Mouse (Mus musculus) hindbrain, embryonic 11.5 days (tissue): Measurements from ENCODE around the gene Tpst1. TPM values are rescaled to one million over a fixed set of nuclear protein-coding genes. Genes with fewer than 3 reads are reported as not detected.

Source experiments
- ATAC-seq: fragments of 200-750 bp; cut with Nextera tagmentation; 2 replicates; pipeline ENCODE4 v1.8.0; 2017; ENCODE audit warnings: mild to moderate bottlenecking, moderate TSS enrichment, moderate library complexity; ENCODE audit not compliant: low FRiP score
- DNase-seq: peaks from one replicate; pipeline ENCODE4 v3.0.0-alpha.2; 2015; ENCODE audit warnings: low spot score
- H3K27ac ChIP-seq: fragments of 300-500 bp; sonication (generic); 2 replicates; pipeline ENCODE4 v1.5.1; 2014; ENCODE audit warnings: mild to moderate bottlenecking, low read depth, low read length
- H3K27me3 ChIP-seq: fragments of 300-500 bp; sonication (generic); 2 replicates; pipeline ENCODE4 v1.6.1; 2014; ENCODE audit warnings: mild to moderate bottlenecking, low read length, moderate library complexity, mixed read lengths; ENCODE audit not compliant: control insufficient read depth, insufficient read depth
- H3K36me3 ChIP-seq: fragments of 300-500 bp; sonication (generic); 2 replicates; pipeline ENCODE4 v1.6.1; 2014; ENCODE audit warnings: mild to moderate bottlenecking, low read length, moderate library complexity, mixed read lengths; ENCODE audit not compliant: control insufficient read depth, insufficient read depth
- H3K4me1 ChIP-seq: fragments of 300-500 bp; sonication (generic); replicated peaks from 2 replicates; pipeline ENCODE4 v1.6.1; 2014; ENCODE audit warnings: low read length, mixed read lengths; ENCODE audit not compliant: control insufficient read depth, insufficient read depth
- H3K4me2 ChIP-seq: fragments of 300-500 bp; sonication (generic); replicated peaks from 2 replicates; pipeline ENCODE4 v1.6.1; 2014; ENCODE audit warnings: mild to moderate bottlenecking, low read depth, low read length
- H3K4me3 ChIP-seq: fragments of 300-500 bp; sonication (generic); 2 replicates; pipeline ENCODE4 v1.5.1; 2014; ENCODE audit warnings: low read depth, low read length
- H3K9ac ChIP-seq: fragments of 300-500 bp; sonication (generic); 2 replicates; pipeline ENCODE4 v1.6.1; 2014; ENCODE audit warnings: low read depth, low read length
- H3K9me3 ChIP-seq: fragments of 300-500 bp; sonication (generic); 2 replicates; pipeline ENCODE4 v1.6.1; 2016; ENCODE audit warnings: low read length; ENCODE audit not compliant: control insufficient read depth
- WGBS: fragments of 180-500 bp; shearing (Covaris S2); extraction: QIAGEN DNeasy Blood & Tissue Kit; methylation state at CpG from one replicate; pipeline ENCODE4 v1.1.7; 2014; 5-methylcytosine and 5-hydroxymethylcytosine counted together
- polyA plus RNA-seq: library from polyadenylated mRNA; unstranded; fragments of >200 nt; fragmentation: Nextera tagmentation; extraction: Ambion mirVana; gene quantifications from 2 replicates; pipeline ENCODE4 v1.2.1, GENCODE M21; 2014

Gene Tpst1
- polyA plus RNA-seq, 1 experiment from 2014 or later: 63.7 TPM

DNA sequence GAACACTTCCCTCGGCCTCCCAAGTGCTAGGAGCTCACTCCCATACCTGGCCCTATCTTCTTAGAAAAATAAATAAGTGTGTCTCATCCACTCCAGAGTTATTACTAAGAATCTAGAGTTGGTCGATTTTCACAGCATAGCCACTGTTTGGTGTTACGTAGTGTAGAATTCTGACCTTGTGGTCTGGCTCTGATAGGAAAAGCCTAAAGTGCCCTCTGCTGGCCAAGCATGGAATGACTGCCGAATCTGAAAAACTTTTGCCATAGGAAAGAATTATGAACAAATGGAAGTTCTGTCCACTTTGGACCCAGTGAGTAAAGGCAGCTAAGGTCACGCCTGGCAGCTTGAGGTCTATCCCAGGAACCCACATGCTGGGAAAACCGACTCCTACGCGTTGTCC, 66.3 kb downstream of the Tpst1 start:
- Histone ChIP-seq H3K4me2 (no peak overlapping the region), H3K27me3 (no peaks in the 10 kb centered on the region), H3K9ac (no peak overlapping the region), H3K36me3 (no peaks in the 10 kb centered on the region), H3K4me1 (no peaks in the 10 kb centered on the region), H3K4me3 (no peak overlapping the region), H3K9me3 (no peaks in the 10 kb centered on the region), H3K27ac (no peak overlapping the region)
- 29% methylated on average over 8 of the region's 8 CpGs for WGBS
- no peak for ATAC-seq
- DNase-seq: peak; percentile 87

DNA sequence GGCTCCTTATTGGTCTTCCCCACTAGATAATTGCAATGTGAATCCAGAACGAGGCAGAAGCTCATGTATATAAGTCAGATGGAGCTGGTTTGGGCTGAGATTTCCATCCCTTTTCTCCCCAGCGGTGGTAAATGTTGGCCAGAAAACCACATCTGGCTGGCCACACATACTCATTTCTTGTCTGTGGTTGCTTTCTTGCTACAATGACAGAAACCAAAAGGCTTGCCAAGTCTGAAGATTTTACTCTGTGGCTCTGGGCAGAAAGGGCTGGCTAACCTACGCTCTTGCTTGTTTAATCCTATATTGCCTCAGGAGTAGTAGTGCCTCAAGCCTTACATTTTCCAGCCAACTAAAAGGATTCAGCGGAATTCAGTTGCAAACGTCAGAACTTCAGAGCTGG, 68.0 kb downstream of the Tpst1 start:
- no peaks in the 10 kb centered on the region for H3K27me3 ChIP-seq
- no peaks in the 10 kb centered on the region; the same call in 1 of the 2 replicates for H3K4me1 ChIP-seq
- no peak overlapping the region for H3K4me2 ChIP-seq
- no peaks in the 10 kb centered on the region for H3K36me3 ChIP-seq
- no peak for ATAC-seq
- H3K27ac ChIP-seq: no peak overlapping the region
- no peak overlapping the region for H3K4me3 ChIP-seq
- 83% methylated on average over 5 of the region's 5 CpGs for WGBS
- DNase-seq: no peak
- no peak overlapping the region for H3K9ac ChIP-seq
- H3K9me3 ChIP-seq: no peaks in the 10 kb centered on the region

DNA sequence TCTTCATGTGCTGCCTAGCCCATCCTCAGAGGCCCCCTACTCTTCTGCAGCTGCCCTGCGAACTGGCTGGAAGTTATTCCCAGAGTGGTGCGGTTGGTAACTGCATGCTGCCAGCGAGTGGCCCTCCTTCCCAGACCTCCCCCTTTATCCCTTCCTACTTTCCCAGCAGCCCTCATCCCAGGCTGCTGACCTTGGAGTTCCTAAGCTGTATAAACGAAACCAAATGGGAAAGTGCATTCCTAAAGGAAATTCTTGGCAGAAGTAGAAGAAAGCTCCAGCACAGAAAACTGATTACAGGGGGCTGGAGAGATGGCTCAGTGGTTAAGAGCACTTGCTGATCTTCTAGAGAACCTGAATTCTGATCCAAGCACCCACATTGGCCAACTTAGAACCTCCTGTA, 68.9 kb downstream of the Tpst1 start:
- no peaks in the 10 kb centered on the region; the same call in 1 of the 2 replicates for H3K4me1 ChIP-seq
- no peak overlapping the region for H3K4me2 ChIP-seq
- DNase-seq (no peak), ATAC-seq (no peak)
- no peak overlapping the region for H3K9ac ChIP-seq
- no peak overlapping the region for H3K27ac ChIP-seq
- no peaks in the 10 kb centered on the region for H3K36me3 ChIP-seq
- no peaks in the 10 kb centered on the region for H3K27me3 ChIP-seq
- WGBS: 68% methylated on average over 4 of the region's 4 CpGs
- no peaks in the 10 kb centered on the region for H3K9me3 ChIP-seq
- no peak overlapping the region for H3K4me3 ChIP-seq

DNA sequence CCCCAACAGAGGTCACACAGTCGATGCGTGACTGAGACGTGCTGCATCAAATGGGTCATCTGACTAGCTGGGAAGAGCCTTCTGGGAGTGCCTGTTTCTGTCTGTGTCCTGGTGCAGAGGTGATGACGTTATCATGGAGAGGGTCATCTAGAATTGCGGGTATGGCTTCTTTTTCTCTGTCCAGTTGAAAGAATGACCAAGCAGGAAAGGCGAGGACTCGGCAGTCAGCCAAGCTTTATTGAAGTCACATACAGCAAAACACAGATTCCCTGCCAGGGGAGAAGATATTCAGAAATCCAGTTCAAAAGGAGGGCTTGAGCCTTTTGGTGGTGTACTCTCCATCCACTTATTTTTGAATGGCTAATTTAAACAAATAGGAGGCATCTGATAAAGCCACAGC, 70.0 kb downstream of the Tpst1 start:
- Histone ChIP-seq H3K4me2 (no peak overlapping the region), H3K4me1 (no peaks in the 10 kb centered on the region; the same call in 1 of the 2 replicates), H3K9me3 (no peaks in the 10 kb centered on the region), H3K4me3 (no peak overlapping the region), H3K27ac (no peak overlapping the region), H3K9ac (no peak overlapping the region), H3K36me3 (no peaks in the 10 kb centered on the region), H3K27me3 (no peaks in the 10 kb centered on the region)
- DNase-seq (no peak), ATAC-seq (no peak)
- 94% methylated on average over 7 of the region's 7 CpGs for WGBS

DNA sequence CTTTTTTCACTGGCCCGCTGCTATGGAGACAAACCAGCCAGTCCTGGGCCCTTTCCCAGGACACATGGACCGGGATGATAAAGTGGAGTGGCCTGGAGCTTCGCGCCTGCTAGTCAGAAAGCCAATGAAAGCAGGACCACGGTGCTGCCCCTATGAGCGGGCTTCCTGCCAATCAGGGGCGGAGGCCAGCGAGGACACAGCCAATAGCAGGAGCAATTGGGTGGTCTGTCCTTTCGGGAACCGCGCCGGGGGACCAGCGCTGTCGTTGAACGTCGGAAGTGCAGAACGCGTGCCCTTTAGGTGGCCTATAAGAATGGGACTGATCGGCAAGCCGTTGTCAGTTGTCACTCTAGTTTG, 70.8 kb downstream of the Tpst1 start:
- Histone ChIP-seq H3K36me3 (no peaks in the 10 kb centered on the region), H3K9me3 (no peaks in the 10 kb centered on the region), H3K27ac (peak overlapping the region; percentile 73), H3K4me2 (peak overlapping the region; percentile 93), H3K4me1 (no peaks in the 10 kb centered on the region; the same call in 1 of the 2 replicates), H3K9ac (peak overlapping the region; percentile 33; the same call in 1 of the 2 replicates), H3K4me3 (peak overlapping the region; percentile 56), H3K27me3 (no peaks in the 10 kb centered on the region)
- 3% methylated on average over 20 of the region's 20 CpGs for WGBS
- peak; percentile 66 for ATAC-seq
- peak; percentile 78 for DNase-seq

GRCm38 (mm10) chr5:130144334-130145312, 71.5 kb downstream of the Tpst1 start, which contains the start of gene Kctd7:
Kctd7 (plus strand) TSS chr5:130144861.
- Histone ChIP-seq H3K4me3 (peak within 1 kb of the TSS; percentile 56), H3K4me2 (peak within 1 kb of the TSS; percentile 93), H3K27me3 (no peaks in the 10 kb centered on the region), H3K9me3 (no peaks in the 10 kb centered on the region), H3K9ac (peak within 1 kb of the TSS; percentile 68), H3K27ac (peak within 1 kb of the TSS; percentile 85), H3K36me3 (no peaks in the 10 kb centered on the region), H3K4me1 (no peaks in the 10 kb centered on the region; the same call in 1 of the 2 replicates)
- DNase-seq: peak; percentile 93
- peak; percentile 97 for ATAC-seq
- WGBS: under 1% methylated on average over 66 of the region's 66 CpGs

DNA sequence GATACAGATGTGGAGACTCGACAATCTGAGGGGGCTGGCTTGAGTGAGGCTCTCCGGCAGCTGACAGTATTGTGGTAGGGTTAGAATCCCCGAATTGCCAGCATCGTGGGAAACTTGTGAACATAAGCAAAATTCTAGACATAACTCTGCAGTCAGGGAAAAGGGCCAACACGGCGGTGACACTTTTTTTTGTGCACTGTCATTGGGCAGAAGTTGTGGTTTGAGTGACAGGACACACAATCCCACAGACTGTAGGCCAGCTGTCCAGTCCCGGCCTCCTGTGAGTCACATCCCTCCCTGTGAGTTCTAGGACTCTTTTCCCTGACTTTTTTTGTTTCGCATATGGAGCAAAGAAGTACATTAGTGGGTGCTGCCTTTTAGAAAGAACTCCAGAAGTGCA, 72.8 kb downstream of the Tpst1 start:
- Histone ChIP-seq H3K27ac (no peak overlapping the region), H3K4me2 (peak overlapping the region; percentile 93; the same call in 1 of the 2 replicates), H3K36me3 (no peaks in the 10 kb centered on the region; the same call in 1 of the 2 replicates), H3K9me3 (no peaks in the 10 kb centered on the region), H3K4me3 (no peak overlapping the region), H3K4me1 (no peaks in the 10 kb centered on the region; the same call in 1 of the 2 replicates), H3K9ac (no peak overlapping the region), H3K27me3 (no peaks in the 10 kb centered on the region)
- ATAC-seq (no peak), DNase-seq (no peak)
- WGBS: 89% methylated on average over 8 of the region's 8 CpGs

DNA sequence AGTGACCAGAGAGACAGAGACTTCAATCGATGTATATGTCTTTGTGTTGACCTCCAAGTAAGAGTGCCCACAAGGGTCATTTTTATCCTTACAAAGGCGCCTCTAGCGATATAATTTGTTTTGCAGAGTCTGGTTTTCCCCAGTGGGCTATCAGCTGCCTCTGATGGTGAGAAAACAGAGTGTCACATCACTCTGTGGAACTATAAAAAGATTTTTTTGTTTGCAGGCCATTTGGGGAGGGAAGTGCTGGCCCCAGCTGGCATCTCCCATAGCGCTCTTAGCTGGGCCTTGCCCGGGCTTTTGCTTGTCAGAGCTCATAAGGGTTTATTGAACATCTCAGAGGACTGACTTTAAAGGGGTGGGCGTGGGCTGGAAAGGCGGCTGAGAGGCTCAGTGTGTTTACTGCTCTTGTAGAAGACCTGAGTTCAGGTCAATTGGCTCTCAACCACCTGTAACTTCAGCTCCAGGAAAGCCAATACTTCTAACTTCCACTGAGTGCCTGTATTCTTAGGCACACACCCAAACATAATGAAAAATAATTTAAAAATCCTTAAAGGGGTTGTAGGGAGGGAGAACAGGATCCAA, 76.7 kb downstream of the Tpst1 start:
- Histone ChIP-seq H3K4me3 (no peak overlapping the region), H3K4me2 (no peak overlapping the region), H3K27me3 (no peaks in the 10 kb centered on the region), H3K36me3 (no peaks in the 10 kb centered on the region; the same call in 1 of the 2 replicates), H3K9me3 (no peaks in the 10 kb centered on the region), H3K27ac (no peak overlapping the region), H3K9ac (no peak overlapping the region), H3K4me1 (no peaks in the 10 kb centered on the region; the same call in 1 of the 2 replicates)
- DNase-seq: no peak
- WGBS: 80% methylated on average over 7 of the region's 7 CpGs
- ATAC-seq: no peak
